Mouse (Mus musculus) 416B (cell line): ENCODE results near the gene Hoxd3.

ENCODE experiments used
- DNase-seq: peaks from one replicate; pipeline ENCODE4 v3.0.0; 2011; ENCODE audit warnings: low read depth

Gene Hoxd3

GRCm38 (mm10) chr2:74745540-74746297 is 34.0 kb downstream of the Hoxd3 start:
- no peak for DNase-seq

- DNase-seq: no peak
Measured at GRCm38 (mm10) chr2:74746298-74746921, 34.7 kb downstream of the Hoxd3 start.

DNA sequence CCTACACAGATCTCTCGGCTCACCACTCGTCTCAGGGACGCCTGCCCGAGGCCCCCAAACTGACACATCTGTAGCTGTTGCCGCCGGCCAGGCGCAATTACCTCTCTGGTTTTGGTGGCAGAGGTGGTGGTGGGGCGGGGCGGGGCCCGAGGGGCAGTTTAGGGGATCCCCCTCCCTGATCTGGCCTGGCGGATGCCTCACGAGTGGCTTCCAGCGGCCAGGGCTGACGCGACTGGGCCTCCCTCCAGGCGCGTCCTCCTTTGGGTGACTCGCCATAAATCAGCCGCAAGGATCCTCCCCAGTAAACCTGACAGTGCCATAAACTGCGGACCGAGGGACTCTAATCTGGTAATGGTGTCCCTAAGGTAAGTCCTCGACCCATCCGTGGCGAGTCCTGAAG is 35.3 kb downstream of the Hoxd3 start:
- DNase-seq: no peak

DNA sequence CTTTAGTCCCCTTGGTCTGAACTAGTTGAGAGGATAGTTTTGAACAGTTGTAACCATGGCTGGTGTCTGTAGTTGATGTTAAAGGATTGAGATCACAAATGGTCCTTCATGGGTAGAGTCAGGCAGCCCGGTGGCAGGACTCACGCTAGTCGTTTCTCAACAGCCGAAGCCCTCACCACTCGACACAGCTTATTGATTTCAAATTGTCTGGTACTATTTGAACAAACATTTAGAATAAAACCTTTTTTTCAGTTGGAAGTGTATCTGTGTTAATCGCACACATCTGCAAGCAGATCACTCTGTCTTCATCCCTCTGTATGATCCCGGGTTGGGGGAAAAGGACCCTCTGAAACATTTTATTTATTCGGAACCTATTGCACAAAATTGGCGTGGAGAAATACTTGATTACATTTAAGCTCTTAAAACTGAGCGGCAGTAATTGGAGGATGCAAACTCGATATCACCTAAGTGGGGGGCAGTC is 36.0 kb downstream of the Hoxd3 start:
- DNase-seq: no peak

DNA sequence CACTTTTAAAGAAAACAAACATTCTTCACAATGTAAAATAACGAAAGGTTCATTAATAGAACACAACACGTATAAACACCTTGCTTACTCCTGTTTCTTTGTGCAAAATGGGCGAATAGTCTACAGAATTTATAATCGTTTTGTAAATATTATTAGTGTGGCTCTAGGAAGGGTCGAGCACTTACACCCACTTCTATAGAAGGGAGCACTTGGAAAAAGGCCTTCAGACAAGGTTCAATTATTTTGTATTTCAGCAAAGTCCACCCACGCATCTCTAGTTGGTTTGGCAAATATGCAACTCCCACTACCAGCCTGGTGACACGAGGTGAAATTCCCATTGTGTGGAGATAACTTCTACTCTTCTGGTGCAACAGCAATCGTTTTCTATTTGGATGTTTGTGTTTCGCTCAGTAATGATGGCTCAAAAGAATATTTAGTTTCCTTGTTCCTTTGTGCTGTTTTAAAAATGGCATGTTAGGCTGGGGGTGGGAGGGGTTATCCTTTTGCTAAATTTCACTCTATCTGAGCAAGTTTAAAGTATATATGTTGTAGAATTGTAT is 36.8 kb downstream of the Hoxd3 start:
- no peak for DNase-seq

GRCm38 (mm10) chr2:74749337-74750121 is 37.8 kb downstream of the Hoxd3 start:
- no peak for DNase-seq

GRCm38 (mm10) chr2:74750731-74751250 is 39.1 kb downstream of the Hoxd3 start:
- no peak for DNase-seq

DNA sequence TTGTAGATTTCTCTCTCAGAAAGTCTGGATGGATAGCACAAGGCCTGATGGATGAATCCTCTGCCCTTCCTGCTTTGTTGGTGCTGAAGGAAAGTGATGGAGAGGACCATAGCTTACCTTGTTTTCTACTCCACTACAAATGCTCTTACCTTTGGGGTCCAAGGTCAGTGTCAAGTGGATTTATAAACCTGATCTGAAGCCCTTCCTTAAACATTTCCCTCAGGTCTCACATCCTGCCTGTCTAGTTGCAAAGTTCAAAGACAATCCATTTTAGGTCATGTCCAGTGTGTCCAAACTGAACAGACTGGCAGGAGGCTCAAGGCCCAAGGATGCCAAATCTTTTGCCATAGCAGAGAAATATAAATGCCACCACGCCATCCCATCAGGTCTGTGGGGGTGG is 40.1 kb downstream of the Hoxd3 start:
- no peak for DNase-seq

DNA sequence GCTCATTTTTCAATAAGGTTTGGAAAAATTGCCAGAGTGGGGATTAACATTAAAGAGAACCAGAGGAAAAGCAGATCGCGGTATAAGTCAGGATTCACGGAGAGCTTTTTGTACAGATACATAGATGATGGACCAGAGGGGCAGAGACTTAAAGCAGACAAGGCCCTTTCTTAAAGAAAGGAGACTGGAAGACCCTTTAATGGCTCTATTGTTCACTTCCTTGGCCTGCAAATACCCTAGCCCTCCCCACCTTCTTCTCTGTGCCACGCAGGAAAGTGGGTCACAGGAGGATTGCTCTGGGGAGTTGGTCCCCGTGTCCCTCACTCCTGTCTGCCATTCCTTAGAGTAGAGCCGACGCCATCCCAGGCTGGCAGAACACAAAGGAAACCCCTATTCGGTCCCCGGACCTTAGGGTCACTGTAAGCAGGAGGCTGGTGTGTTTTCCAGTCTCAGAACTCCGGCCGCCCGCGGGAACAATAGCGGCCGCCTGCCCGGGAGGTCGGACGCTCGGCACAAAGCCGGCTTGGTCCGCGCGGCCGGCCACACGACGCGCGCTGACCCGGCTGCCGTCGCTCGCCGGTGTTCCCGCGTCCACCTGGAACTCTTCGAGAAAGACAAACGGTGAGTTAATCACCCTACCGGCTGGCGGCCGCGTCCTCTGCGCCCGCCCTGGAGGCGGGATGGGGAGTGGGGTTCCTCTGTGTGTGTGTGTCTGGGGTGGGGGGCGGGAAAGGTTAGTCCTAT is 40.9 kb downstream of the Hoxd3 start:
- no peak for DNase-seq

DNA sequence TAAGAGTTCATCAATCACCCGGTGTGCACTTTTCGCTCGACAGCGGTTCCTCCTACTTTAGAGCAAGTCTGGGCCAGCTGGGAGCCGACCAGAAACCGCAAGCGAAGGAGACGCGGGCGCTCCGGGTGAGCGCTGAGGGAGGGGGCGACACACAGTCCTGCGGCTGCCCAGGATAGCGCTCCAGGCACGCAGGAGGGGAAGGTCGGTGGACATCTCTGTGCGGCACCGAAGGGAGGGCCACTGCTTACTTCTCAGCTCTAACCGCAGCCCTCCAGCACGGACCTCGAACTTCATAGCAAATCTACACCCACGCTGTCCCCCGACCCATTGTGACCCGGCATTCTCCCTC is 41.4 kb downstream of the Hoxd3 start:
- DNase-seq: no peak

GRCm38 (mm10) chr2:74753711-74754110 is 42.0 kb downstream of the Hoxd3 start:
- no peak for DNase-seq

GRCm38 (mm10) chr2:74760146-74760545 is 48.4 kb downstream of the Hoxd3 start:
- DNase-seq: no peak

DNA sequence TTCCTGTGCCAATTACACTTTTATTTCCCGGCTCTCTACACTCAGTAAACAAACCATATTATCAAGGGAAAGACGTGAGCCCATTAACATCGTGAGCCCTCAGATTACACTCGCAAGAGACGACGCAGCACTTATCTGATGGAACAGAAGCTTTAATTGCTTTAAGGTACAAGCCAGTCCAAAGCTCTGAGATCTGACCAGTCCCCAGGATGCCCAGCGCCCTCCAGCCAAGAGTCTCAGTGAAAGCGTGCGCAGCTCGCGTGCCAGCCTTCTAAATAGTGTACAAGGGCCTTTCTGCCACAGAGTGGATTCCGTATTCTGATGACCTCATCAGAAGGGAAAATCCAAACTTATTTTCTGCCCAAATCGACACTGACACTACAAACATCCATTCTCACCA is 50.2 kb downstream of the Hoxd3 start:
- no peak for DNase-seq

GRCm38 (mm10) chr2:74762522-74763244 is 51.0 kb downstream of the Hoxd3 start, which contains the start of gene Hoxd1:
Gene Hoxd1, plus strand, starts transcription at chr2:74762980.
- DNase-seq: no peak

- DNase-seq: no peak
Measured at GRCm38 (mm10) chr2:74763245-74763735, 51.6 kb downstream of the Hoxd3 start.

- no peak for DNase-seq
Measured at GRCm38 (mm10) chr2:74763976-74764375, 52.2 kb downstream of the Hoxd3 start.

- no peak for DNase-seq
Measured at GRCm38 (mm10) chr2:74774359-74774758, 62.6 kb downstream of the Hoxd3 start.

DNA sequence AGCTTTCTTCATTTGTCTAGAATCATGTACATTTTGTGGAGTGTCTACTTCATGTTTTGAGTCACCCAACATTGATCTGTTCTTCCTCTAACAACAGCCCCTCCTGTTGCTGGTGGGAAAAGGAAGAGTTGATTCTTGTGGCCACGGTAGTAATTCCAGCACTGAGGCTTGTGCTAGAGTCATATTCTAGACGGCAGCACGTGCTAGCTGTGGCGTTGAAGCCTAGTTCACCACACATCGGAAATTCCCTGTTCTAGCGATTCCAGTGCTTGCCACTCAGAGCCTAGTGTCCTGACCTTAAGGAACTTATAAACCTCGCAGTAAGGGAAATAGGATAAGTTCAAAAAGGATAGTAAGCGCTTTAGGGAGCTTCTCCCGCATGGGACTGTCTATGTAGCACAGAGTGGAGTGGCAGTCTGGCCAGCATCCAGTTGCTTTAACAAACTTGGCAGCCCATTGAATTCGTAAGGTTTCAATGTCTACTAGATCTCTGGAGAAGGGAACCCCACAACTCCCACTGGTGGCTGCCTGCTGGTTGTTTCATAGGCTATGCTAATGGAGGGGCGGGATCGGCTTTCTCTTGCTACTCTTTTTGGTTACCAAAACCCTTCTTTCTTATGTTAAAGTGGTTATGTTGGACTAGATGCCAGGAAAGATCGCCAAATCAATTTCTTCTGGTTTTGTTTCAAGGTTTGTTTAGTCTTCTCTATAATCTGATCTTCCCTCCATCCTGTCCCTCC is 66.0 kb downstream of the Hoxd3 start:
- DNase-seq: no peak

- no peak for DNase-seq
Measured at GRCm38 (mm10) chr2:74781386-74781785, 69.7 kb downstream of the Hoxd3 start.

DNA sequence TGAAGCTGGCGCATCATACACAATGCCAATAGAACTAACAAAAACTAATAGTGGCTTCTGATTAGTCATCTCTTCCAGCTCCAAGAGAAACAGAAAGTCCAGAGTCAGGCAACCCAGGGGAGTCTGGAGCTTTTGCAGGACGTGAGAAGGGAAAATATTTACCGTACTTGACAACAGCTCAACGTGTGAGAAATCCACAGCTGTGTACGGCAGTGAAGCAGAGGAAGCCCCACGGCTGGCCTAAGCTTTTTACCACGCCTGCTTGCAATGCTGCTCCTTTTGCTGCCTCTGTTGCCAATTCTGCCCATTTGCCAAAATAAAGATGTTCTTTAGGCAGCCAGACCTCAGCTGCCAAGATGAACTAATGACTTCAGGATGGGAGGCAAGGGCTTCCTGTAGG is 83.8 kb downstream of the Hoxd3 start:
- DNase-seq: no peak
